Mouse (Mus musculus): ENCODE results near the gene Onecut1. TPM values are rescaled to one million over a fixed set of nuclear protein-coding genes. Genes with fewer than 3 reads are reported as not detected.

The Onecut1 gene
- total and polyA plus RNA-seq, 3 experiments = not detected

DNA sequence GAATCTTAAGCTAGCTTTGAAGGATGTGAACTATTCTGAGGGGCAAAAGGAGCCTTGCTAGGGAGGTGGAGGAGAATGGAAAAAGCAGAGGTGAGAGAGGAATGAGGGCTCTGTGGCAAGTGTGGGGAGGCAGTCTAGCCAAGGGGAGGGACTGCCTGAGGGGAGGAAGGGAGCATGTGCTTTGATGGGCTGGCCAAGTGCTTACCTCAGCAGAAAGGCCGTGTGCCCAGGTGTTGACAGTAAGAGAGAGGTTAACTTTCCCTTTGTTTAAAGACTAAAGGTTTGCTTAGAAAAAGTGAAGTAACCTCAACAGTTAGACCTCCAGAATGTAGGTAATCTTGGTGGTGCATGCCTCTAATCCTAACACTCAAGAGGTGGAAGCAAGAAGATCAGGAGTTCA, 59.7 kb downstream of the Onecut1 start:
- H3K79me2 ChIP-seq (ENCODE audit: control insufficient read depth, insufficient read depth, low read length, poor library complexity) = no peaks in the 10 kb centered on the region
- no peak overlapping the region for H3K4me3 ChIP-seq (ENCODE audit: control insufficient read depth in 1 of 2, insufficient read depth in 1 of 2, low read depth in 2 of 2, low read length in 2 of 2)
- H3K9me3 ChIP-seq (replicated peaks; ENCODE audit: insufficient read depth, low read length) = no peaks in the 10 kb centered on the region
- H3K27me3 ChIP-seq (ENCODE audit: control insufficient read depth in 1 of 2, insufficient read depth in 2 of 2, low read length in 2 of 2) = no peaks in the 10 kb centered on the region; a peak in 1 of 4 replicates
- no peaks in the 10 kb centered on the region for H3K36me3 ChIP-seq (ENCODE audit: control insufficient read depth in 1 of 2, insufficient read depth in 2 of 2, low read length in 2 of 2)
- no peak for DNase-seq (ENCODE audit: low read depth, low spot score)
- TF ChIP-seq EP300 (IDR thresholded peaks at IDR 0.05; ENCODE audit: low read depth in 1 of 2, low read length in 2 of 2) = no peak
- TF ChIP-seq SIN3A (IDR thresholded peaks at IDR 0.05; ENCODE audit: low read length) = no peak
- TF ChIP-seq CTCF (IDR thresholded peaks at IDR 0.05 in 2 of 3, conservative IDR thresholded peaks at IDR 0.05 in 1 of 3; ENCODE audit: control insufficient read depth in 1 of 3, insufficient read depth in 1 of 3, low read depth in 2 of 3, low read length in 3 of 3, poor library complexity in 1 of 3, severe bottlenecking in 1 of 3) = no peak
- no peak for TF ChIP-seq ZKSCAN1 (IDR thresholded peaks at IDR 0.05; ENCODE audit: low read depth, low read length)
- no peak for TF ChIP-seq NELFE (IDR thresholded peaks at IDR 0.05; ENCODE audit: low read depth, low read length)
- TF ChIP-seq MYB (IDR thresholded peaks at IDR 0.05; ENCODE audit: low read depth, low read length) = no peak
- no peak for TF ChIP-seq TCF12 (IDR thresholded peaks at IDR 0.05; ENCODE audit: low read depth, low read length)
- TF ChIP-seq MYC (IDR thresholded peaks at IDR 0.05; ENCODE audit: low read depth, low read length) = no peak
- TF ChIP-seq RCOR1 (IDR thresholded peaks at IDR 0.05; ENCODE audit: low read depth, low read length) = no peak
- TF ChIP-seq TBP (IDR thresholded peaks at IDR 0.05; ENCODE audit: low read depth, low read length) = no peak
- no peak for TF ChIP-seq BHLHE40 (IDR thresholded peaks at IDR 0.05; ENCODE audit: borderline replicate concordance, low read depth, low read length)
- TF ChIP-seq USF2 (IDR thresholded peaks at IDR 0.05; ENCODE audit: borderline replicate concordance in 1 of 2, insufficient read depth in 1 of 2, low read depth in 1 of 2, low read length in 2 of 2) = no peak
- no peak for TF ChIP-seq RAD21 (IDR thresholded peaks at IDR 0.05; ENCODE audit: low read depth, low read length)
- no peak for TF ChIP-seq GABPA (IDR thresholded peaks at IDR 0.05; ENCODE audit: low read depth, low read length)
- TF ChIP-seq E2F4 (IDR thresholded peaks at IDR 0.05; ENCODE audit: borderline replicate concordance, low read depth, low read length) = no peak
- no peak for TF ChIP-seq ZC3H11A (IDR thresholded peaks at IDR 0.05; ENCODE audit: low read depth, low read length)
- no peak for TF ChIP-seq NRF1 (IDR thresholded peaks at IDR 0.05; ENCODE audit: insufficient read depth, low read depth, low read length, poor library complexity, severe bottlenecking)
- H3K27ac ChIP-seq (ENCODE audit: control insufficient read depth, low read depth, low read length) = no peak overlapping the region
- no peaks in the 10 kb centered on the region for H3K4me1 ChIP-seq (ENCODE audit: control insufficient read depth in 1 of 2, insufficient read depth in 2 of 2, low read length in 2 of 2)
- no peak overlapping the region for H3K9ac ChIP-seq (ENCODE audit: control insufficient read depth, low read depth, low read length, poor library complexity, severe bottlenecking)

DNA sequence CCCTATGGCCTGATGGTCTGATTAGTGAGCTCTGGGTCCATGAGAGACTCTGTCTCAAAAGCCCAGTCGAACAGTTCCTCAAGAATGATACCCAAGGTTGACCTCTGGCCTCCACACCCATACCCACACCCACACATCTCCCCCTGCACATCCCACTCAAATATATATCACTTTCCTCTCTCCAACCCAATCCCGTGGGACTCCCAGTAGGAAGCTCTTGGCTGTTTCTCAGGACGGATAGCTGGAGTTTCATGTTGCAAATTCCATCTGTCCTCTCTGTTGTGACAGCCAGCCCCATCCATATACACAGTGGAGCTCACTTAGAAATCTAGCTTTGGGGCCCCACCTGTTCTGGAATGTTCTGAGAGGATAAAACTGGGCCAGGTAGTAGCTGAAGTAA, 61.2 kb downstream of the Onecut1 start:
- H3K4me3 ChIP-seq (ENCODE audit: control insufficient read depth in 1 of 2, insufficient read depth in 1 of 2, low read depth in 2 of 2, low read length in 2 of 2) = no peak overlapping the region
- H3K9ac ChIP-seq (ENCODE audit: control insufficient read depth, low read depth, low read length, poor library complexity, severe bottlenecking) = no peak overlapping the region
- H3K79me2 ChIP-seq (ENCODE audit: control insufficient read depth, insufficient read depth, low read length, poor library complexity) = no peaks in the 10 kb centered on the region
- H3K4me1 ChIP-seq (ENCODE audit: control insufficient read depth in 1 of 2, insufficient read depth in 2 of 2, low read length in 2 of 2) = no peaks in the 10 kb centered on the region
- H3K36me3 ChIP-seq (ENCODE audit: control insufficient read depth in 1 of 2, insufficient read depth in 2 of 2, low read length in 2 of 2) = no peaks in the 10 kb centered on the region
- peaks cover 0 to 1% of the 10 kb centered on the region in 2 experiments; a peak in 1 of 4 replicates for H3K27me3 ChIP-seq (ENCODE audit: control insufficient read depth in 1 of 2, insufficient read depth in 2 of 2, low read length in 2 of 2)
- TF ChIP-seq ELF1 (IDR thresholded peaks at IDR 0.05; ENCODE audit: low read depth, low read length) = no peak
- no peak for TF ChIP-seq E2F4 (IDR thresholded peaks at IDR 0.05; ENCODE audit: borderline replicate concordance, low read depth, low read length)
- TF ChIP-seq USF1 (IDR thresholded peaks at IDR 0.05; ENCODE audit: low read depth, low read length) = no peak
- TF ChIP-seq TBP (IDR thresholded peaks at IDR 0.05; ENCODE audit: low read depth, low read length) = no peak
- no peak overlapping the region for H3K27ac ChIP-seq (ENCODE audit: control insufficient read depth, low read depth, low read length)
- no peaks in the 10 kb centered on the region for H3K9me3 ChIP-seq (replicated peaks; ENCODE audit: insufficient read depth, low read length)
- no peak for DNase-seq (ENCODE audit: low read depth, low spot score)

Data from MEL (cell line).